Mouse (Mus musculus): Measurements from ENCODE around the gene Synm.

DNA sequence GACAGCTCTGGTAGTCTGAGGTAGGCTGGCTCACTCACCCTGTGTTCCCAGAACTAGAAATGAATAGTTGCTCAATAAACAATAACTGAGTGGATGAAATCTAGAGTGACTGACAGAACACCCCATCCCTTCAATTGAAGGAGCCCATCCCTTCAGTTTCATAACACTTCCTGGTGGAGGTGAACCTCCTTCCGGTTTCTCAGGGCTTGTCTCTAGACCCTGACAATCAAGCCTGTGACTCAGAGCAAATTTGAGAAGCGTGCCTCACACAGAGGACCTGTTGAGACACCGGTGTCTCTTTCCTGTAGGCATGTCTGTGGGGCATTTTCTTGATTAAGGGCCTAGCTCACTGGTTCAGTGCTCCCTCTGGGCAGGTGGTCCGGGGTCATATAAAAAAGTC lies 38.9 kb upstream of the Synm start:
- TF ChIP-seq CTCF (IDR thresholded peaks at IDR 0.05; ENCODE audit: control insufficient read depth, insufficient read depth, low read length) (no peak), POLR2A (IDR thresholded peaks at IDR 0.05; ENCODE audit: borderline replicate concordance, control insufficient read depth, low read depth, low read length) (no peak)
